Mouse (Mus musculus): Measurements from ENCODE around the gene Ptpn3.
"Not testable (repeated sequence)": the region's sequence is repeated elsewhere in the genome, so short reads cannot be mapped to it uniquely, and the experiment has no call there.

The Ptpn3 gene

DNA sequence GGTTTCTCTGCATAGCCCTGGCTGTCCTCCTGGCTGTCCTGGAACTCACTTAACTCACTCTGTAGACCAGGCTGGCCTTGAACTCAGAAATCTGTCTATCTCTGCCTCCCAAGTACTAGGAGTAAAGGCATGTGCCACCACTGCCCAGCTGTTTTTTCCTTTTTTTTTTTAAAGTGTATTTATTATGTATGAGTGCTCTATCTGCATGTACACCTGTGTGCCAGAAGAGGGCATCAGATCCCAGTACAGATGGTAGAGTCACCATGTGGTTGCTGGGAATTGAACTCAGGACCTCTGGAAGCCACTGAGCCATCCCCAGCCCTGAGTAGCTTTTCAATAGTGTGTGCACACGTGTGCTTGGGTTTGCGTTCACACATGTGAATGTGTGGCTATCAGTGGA, 76.9 kb downstream of the Ptpn3 start:
- DNase-seq (ENCODE audit: low spot score) = no peak

DNA sequence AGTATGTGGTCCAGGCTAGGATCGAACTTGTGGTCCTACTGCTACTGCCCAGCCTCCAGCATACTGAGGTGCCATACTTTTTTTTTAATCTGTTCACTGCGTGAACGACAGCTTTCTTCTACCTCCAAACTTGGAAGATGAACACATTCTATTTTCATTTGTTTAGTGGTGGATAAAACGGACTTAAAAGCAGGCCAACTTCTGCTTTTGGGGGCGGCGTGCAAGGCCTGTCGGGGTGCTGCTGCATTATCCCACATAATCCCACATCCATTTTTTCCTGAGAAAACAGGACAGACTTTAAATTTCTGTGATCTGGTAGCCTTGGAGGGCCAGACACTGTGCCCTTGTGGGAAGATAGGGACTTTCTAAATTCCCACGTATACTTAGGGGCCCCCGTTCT, 83.9 kb downstream of the Ptpn3 start:
- no peak for DNase-seq (ENCODE audit: low spot score)

DNA sequence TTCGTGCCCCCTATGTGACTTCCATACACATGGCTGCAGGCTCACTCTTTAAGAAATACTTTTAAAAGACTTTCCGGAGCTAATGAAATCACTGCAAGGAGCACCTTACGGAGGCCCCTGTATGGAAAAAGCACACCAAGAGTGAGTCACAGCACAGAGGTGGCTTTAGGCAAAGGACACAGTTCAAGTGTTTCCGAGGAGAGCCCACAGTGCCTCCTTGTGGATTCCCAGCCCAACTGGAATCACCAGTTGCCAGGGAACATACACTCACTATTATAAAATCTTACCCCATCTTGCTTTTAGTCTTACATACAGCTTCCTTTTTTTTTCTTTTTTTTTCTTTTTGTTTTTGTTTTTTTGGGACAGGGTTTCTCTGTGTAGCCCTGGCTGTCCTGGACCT, 85.1 kb downstream of the Ptpn3 start:
- no peak for DNase-seq (ENCODE audit: low spot score)

DNA sequence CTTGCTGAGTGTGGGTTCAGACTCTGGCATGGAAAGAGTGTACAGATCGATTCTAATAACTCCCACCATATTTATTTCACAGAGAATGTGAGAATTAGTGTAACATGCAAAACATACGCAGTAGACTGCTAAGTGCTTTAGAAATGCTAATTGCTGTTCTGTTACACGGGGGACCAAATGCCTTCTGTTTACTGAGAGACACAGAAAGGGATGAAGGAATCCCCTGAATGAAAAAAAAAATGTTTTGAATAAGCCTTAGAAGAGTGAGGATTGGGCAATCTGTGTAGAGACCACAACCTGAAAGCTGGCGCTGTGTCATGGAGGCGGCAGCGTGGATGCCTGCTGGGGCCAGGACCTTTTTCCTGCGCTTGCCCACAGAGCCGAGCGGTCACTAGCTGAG, 86.8 kb downstream of the Ptpn3 start:
- DNase-seq (ENCODE audit: low spot score) = no peak

DNA sequence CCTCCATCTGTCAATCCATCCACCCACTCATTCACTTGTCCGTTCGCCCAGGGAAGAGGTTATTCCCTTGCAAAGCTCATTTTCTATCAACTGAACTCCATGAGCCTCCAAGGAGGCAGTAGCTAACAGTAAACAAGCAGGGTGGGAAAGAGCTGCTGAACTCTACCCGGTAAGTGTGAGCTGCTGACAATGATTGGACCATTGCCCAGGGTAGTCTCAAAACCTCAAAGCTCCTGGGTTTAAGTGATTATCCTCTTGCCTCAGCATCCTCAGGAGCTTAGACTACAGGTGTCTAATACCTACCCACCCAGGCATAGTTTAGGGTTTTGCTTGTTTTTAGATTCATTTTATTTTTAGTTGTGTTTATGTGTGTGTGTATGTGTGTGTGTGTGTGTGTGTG, 87.5 kb downstream of the Ptpn3 start:
- DNase-seq (ENCODE audit: low spot score) = no peak

DNA sequence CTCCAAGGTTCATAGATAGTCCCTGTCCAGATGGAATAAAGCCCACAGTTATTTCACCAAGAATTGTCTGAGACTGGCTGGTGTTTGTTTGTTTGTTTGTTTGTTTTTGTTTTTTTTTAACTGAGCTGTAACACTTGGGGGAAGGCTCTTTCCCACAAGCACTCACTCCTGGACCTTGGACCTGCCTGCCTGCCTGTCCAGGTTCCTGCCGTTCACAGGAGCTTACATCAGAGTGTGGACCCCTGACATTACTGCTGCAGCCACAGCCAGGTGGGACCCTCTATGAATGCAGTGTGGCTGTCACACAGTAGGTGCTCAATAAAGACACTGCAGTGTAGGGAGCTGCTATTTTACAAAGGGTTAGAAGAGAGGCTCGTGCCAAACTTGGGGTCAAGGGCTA, 89.9 kb downstream of the Ptpn3 start:
- no peak for DNase-seq (ENCODE audit: low spot score)

DNA sequence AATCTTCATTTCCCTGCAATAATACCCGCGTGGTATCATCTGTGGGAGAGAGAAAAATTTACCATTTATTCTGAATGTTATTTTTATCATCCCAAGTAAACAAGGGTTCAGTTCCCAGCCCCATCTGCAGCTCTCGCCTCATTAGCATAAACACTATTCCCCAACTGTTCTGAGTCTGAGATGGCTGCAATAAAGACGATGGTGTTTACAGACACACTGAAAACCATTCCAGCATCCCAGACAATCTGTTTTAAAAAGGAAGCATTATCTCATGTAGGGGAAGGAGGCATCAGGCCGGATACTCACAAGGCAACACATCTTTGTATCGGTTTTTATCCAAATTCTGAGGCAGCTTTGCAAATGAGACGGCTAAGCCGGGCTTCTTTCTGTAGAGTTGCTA, 95.7 kb downstream of the Ptpn3 start:
- DNase-seq (ENCODE audit: low spot score) = no peak

DNA sequence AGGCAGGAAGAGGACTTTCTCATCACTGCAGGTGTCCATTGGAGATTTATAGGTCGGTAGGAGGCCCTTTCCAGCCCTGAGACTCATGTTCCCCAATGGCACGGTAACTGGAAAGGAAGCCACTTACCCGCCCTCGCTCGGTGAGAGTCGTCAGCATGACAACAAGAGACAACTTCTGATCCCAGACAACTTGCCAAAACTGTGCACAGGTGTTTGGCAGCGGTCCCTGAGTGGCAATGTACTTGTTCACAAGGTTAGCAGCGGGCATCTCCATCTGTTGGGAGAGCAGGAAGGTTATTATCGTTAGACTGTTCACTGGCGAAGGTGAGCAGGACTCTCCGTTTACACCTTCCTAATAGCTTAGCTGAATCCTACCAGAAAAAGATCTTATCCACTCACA, 96.9 kb downstream of the Ptpn3 start:
- no peak for DNase-seq (ENCODE audit: low spot score)

DNA sequence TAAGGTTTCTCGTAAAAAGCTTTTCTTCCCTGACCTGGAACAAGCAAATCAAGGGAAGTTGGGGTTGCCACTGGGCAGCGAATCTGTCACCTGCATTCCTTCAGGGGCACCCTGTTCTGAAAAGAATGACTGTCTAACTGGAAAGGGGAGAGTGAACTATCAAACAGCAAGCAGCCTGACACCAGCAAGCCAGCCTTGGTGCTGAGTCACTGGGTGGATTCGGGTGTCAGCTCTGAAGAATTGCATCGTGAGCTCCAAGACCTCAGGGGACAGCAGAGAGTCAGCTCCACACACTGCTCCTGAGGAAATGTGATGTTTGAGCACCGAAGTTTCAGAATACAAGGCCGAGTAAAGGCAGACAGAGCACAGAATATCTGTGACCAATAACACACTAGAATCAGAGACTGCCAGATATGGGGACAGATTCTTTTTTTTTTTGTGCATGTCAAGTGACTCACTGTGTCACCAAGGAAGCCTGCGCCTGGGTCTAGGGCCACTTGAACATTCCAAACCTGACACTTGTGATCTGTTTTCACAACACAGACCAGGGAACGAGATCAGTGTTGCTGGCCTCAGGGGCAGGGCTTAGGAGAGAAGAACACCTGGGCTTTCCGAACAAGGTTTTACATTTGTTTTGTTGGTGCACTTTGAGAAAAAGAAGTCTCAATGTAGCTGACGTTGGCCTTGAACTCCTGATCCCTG, 98.8 kb downstream of the Ptpn3 start:
- DNase-seq (ENCODE audit: low spot score) = no peak

DNA sequence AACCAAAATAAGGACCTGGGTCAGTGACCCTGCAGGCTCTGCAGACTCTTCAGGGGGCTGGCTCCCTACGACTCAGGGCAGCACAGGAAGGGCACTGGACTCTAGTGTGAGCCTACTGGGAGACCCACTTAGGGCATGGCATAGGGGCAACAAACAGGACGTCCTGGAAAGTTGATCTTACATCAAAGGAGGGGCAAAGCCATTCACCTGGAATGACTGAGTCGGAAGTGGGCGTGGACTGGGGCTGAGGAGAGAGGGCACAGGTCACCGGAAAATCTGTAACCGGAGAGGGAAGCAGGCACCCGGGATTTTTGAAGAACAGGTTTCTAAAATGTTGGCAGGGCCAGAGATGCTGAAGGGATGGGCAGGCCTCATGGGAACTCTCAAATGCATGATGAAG, 99.5 kb downstream of the Ptpn3 start:
- no peak for DNase-seq (ENCODE audit: low spot score)

DNA sequence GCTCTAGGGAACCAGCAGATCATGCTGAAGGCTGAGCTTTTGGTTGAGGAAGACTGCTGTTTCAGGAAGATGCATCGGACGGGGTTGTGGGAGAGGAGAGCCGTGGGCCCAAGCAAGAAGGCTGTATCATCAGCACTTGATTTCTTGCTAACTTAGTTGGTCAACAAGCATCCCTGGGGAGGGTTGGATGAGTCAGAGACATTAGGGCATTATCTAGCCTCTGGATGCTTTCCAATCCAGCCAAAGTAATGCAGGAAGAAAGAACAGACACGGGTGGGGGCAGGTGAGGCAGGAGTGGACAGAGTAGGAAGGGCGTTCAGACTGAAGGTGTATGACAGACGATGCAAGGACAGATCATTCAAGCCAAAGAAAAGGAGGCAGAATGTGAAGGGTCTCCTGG, 101.0 kb downstream of the Ptpn3 start:
- no peak for DNase-seq (ENCODE audit: low spot score)

DNA sequence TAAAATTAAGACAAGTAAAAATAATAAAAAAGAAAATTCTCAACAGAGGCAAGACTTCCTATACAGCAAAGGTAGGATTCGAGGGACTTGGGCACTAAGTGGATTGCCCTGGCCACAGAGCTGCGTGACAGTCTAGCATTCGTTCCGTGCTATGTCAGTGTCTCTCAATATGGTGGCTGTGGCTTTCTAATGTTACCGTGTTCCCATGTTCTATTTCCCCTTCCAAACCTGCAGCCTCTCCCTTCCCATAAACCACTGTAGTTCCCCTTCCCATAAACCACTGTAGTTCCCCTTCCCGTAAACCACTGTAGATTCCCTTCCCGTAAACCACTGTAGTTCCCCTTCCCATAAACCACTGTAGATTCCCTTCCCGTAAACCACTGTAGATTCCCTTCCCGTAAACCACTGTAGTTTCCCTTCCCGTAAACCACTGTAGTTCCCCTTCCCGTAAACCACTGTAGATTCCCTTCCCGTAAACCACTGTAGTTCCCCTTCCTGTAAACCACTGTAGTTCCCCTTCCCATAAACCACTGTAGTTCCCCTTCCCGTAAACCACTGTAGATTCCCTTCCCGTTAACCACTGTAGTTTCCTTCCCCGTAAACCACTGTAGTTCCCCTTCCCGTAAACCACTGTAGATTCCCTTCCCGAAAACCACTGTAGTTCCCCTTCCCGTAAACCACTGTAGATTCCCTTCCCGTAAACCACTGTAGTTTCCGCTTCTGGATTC, 102.8 kb downstream of the Ptpn3 start:
- not testable (repeated sequence) for DNase-seq (ENCODE audit: low spot score)

DNA sequence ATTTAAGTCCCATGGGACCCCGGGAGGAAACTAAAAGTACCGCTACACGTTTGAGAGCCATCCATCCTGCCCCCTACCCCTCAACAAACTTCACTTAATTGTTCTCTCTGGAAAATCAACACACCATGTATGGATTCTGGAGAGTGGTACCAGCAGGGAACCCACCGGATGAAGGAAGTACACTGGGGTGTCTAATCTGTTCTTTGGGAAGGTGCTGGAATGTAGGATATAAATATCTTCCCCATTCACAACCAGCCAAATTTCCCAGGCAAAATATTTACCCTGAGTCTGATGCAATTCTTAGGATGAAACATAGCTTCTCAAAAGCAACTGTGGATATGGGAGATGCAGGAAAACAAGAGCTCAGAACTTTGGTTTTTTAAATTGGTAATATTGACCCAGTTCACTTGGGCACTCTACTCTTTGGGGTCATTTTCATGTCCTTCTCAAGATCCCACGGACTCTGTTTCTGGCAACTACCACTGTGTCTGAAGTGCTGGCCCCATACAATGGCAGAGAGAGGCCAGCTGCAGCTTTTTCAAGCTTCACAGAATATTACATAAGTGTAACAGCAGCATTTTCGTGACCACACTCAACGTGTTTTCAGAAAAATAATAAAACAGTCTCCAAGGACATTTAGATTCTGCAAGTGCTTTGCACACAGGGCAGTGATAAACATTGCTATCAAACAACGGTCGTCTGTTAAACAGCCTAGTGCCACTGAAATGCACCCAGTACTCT, 109.9 kb downstream of the Ptpn3 start:
- no peak for DNase-seq (ENCODE audit: low spot score)

DNA sequence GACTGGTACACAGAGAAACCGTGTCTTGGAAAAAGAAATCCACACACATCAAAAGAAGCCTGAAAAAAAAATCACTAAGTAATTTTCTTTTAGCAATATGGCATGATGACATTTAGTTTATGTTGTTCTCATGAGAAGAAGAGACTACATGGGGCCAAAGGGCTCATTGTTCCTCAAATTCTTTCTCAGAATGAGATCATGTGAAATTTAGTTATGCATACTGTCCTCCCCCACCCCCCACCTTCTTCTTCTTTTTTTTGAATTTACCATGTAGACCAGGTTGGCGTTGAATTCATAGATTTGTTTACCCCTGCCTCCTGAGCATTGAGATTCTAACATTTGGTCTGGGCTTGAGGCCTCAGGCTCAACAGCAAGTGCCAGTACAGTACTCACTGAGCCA, 111.8 kb downstream of the Ptpn3 start:
- DNase-seq (ENCODE audit: low spot score) = no peak

DNA sequence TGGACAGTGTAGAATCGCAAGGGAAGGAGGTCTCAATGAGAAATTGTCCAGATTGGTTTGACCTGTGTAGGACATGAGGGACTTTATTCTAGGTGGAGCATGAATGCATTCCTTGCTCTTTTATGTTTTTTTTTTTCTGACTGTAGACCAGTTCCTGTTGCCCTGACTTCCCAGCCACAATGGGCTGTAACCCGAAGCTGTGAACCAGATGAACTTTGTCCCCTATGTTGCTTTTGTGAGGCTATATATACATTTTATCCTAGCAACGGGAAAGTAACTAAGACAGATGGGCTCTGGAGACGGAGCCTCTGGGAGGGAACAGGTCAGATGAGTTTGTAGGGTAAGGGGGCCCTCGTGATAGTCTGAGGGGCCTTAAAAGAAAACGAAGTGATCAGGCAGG, 115.6 kb downstream of the Ptpn3 start:
- no peak for DNase-seq (ENCODE audit: low spot score)

DNA sequence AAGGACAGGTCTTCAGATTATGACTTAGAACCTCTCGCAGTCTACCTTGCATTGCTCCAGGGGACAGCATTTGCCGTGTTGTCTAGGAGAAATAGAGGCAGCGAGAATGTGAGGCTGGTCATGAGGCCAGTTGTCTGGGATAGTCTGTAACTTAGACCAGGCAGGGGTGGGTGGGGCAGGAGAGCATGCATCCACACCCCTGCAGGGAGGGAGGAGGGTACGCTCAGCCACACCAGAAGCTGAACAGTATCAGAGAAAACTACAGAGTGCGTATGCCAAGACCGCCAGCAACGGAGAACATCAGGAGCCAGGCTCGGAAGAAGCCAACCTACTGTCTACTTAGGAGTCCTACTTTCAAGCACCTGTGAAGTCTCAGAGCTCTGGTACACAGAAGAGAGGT, 116.2 kb downstream of the Ptpn3 start:
- DNase-seq (ENCODE audit: low spot score) = no peak

DNA sequence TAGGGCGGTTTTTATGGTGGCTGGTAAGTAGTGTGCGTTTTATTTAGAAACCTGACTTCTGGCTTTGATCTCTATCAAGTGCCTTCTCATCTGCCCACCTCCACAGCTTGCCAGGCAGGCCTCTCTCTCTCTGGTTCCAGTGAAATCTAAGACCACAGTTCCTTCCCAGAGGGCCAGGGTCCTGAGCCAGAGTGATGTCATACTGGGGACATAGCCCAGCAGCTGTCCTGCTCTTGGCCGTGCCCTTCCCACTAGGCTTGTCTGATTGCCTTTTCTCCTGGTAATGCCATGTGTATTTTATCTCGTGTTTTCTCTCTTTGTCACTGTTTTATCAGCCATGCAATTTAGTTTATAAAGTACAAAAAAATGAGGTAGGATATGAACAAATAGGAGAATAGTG, 118.1 kb downstream of the Ptpn3 start:
- DNase-seq (ENCODE audit: low spot score) = no peak

DNA sequence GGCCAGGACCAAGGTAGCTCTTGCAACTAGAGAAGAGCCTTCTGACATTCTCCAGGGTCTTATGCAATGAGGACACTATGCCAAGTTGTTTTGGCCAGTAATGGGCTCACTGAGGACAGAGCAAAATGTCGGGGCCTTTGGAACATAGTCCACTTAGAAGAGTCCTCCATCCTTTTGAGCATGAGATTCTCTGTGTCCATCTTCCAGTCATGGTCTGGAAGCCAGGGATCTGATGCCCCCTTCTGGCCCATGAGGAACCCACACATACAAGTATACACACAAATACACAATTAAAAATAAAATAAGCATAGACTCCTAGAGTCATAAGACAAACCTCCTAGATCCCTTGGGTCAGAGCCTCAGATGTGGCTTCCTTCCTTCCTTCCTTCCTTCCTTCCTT, 120.1 kb downstream of the Ptpn3 start:
- no peak for DNase-seq (ENCODE audit: low spot score)

DNA sequence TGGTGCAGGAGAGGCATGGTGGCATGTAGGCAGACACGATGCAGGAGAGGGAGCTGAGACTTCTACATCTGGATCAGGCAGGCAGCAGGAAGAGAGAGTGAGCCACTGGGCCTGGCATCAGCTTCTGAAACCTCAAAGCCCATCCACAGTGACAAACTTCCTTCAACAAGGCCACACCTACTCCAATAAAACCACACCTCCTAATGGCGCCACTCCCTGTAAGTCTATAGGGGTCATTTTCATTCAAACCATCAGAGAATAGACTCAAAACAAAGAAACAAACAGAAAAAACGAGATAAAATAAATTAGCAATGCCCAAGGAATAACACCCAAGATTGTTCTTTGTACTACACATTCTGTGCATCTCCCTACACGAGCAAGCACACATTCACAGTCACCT, 122.8 kb downstream of the Ptpn3 start:
- no peak for DNase-seq (ENCODE audit: low spot score)

DNA sequence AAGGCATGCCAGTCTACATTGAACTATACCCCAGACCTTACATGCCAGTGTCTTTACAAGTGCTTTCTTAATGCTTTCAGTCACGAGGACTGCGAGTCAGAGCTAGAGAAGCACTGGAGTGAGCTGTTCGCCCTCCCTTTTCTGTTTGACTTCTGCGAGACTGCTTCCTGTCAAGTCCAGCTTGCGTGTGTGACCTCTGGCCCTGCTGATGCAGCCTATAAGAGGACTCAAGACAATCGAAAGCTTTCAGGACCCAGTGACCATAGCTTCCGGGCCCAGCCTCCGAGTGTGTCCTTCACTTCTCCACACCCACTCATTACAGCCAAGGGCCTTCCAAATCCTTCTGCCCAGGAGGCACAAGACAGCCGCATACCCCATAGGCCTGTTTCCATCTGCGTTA, 126.3 kb downstream of the Ptpn3 start:
- no peak for DNase-seq (ENCODE audit: low spot score)

DNA sequence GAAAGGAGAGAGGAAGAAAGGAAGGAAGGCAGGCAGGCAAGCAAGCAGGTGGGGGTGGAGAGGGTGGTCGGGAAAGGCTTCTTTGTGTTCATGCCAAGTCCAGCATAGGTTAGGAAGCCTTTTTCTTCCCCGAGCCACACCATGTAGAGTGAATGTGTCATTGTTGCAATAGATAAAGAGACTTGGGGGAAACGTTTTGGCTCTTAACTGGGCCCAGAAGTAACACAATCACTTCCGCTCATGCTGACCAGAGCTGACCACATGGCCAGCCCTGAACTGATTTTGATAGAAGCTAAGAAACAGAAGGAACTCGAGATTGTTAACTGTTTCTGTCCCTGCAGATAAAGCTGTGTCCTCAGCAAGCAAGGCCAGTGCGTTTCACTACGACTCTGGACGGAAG, 128.8 kb downstream of the Ptpn3 start:
- DNase-seq (ENCODE audit: low spot score) = no peak

DNA sequence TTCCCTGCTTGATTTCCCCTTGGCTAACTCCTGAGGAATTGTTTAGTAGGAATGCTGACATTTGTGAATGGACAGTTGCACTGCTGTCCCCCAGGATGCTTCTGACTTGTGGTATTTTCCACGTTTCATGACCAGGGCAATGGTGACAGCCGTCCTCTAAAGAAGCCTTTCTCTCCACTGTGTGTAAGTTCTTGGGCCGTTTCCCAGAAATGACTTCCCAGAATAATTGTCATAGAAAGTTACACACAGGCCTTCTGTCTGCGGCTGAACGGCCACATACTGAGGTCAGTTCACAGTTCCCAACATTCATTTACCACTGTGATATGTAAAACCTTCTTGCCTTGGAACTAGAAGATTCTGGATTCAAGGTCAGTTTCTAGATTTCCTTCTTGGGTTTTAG, 129.8 kb downstream of the Ptpn3 start:
- DNase-seq (ENCODE audit: low spot score) = no peak

DNA sequence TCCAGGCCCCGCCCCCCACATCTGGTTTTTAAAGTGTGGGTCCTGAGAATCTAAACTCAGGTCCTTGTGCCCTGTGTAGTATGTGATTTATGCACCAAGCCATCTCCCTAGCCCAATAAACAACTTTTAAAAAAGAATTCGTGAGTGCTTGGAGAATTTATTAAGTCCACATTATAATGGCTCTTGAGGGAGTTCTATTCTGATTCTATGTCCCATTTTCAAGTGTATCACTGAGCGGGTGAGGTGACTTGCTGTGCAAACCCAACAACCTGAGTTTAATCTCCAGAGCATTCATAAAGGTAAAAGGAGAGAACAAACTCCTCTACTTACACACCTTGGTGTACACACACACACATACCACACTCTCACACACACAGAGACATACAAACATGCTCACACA, 133.0 kb downstream of the Ptpn3 start:
- DNase-seq (ENCODE audit: low spot score) = no peak
